Mouse (Mus musculus) ES-E14 (cell line): Measurements from ENCODE around the gene Myo6. TPM values are rescaled to one million over a fixed set of nuclear protein-coding genes. Genes with fewer than 3 reads are reported as not detected.

Experiments
- DNase-seq: peaks from one replicate; pipeline ENCODE4 v3.0.0-alpha.2; 2013; ENCODE audit warnings: low read depth, low spot score
- H3K27ac ChIP-seq: 2 replicates; pipeline ENCODE4 v1.5.1; 2012; ENCODE audit warnings: low read depth, mild to moderate bottlenecking, low read length, moderate library complexity, mixed read lengths; ENCODE audit not compliant: poor library complexity, insufficient read depth, severe bottlenecking
- H3K36me3 ChIP-seq: 2 replicates; pipeline ENCODE4 v1.6.1; 2012; ENCODE audit warnings: mild to moderate bottlenecking, low read length, moderate library complexity, mixed read lengths; ENCODE audit not compliant: control insufficient read depth, poor library complexity, insufficient read depth, severe bottlenecking
- H3K4me1 ChIP-seq, 2 experiments: fragments of 150-350 bp in 1 of 2; sonication (generic) in 1 of 2; 2 replicates each; pipeline ENCODE4 v1.6.1; 2012; ENCODE audit warnings: low read length in 2 of 2, mild to moderate bottlenecking in 1 of 2, mixed read lengths in 1 of 2; ENCODE audit not compliant: control insufficient read depth in 2 of 2, insufficient read depth in 2 of 2, poor library complexity in 1 of 2
- H3K4me3 ChIP-seq, 2 experiments: fragments of 150-350 bp in 1 of 2; sonication (generic) in 1 of 2; 2 replicates each; pipeline ENCODE4 v1.5.1; 2012; ENCODE audit warnings: low read length in 2 of 2, low read depth in 1 of 2, mild to moderate bottlenecking in 1 of 2, mixed read lengths in 1 of 2; ENCODE audit not compliant: insufficient read depth in 1 of 2, poor library complexity in 1 of 2, severe bottlenecking in 1 of 2
- H3K9ac ChIP-seq: 2 replicates; pipeline ENCODE4 v1.6.1; 2012; ENCODE audit warnings: low read depth, mild to moderate bottlenecking, low read length, mixed read lengths; ENCODE audit not compliant: poor library complexity, insufficient read depth, severe bottlenecking
- H3K9me3 ChIP-seq: fragments of 150-350 bp; sonication (generic); 2 replicates; pipeline ENCODE4 v1.6.1; 2012; ENCODE audit warnings: low read depth, mild to moderate bottlenecking, low read length; ENCODE audit not compliant: control insufficient read depth, insufficient read depth
- CHD2 ChIP-seq: IDR thresholded peaks from 2 replicates; pipeline ENCODE4 v1.6.1; 2014; ENCODE audit warnings: mild to moderate bottlenecking, low read depth, low read length, inconsistent platforms
- HCFC1 ChIP-seq: IDR thresholded peaks from 2 replicates; pipeline ENCODE4 v1.6.1; 2012; ENCODE audit warnings: low read length, inconsistent platforms, borderline replicate concordance; ENCODE audit not compliant: insufficient read depth
- MAFK ChIP-seq: IDR thresholded peaks from 2 replicates; pipeline ENCODE4 v1.6.1; 2014; ENCODE audit warnings: mild to moderate bottlenecking, low read depth, low read length, inconsistent platforms; ENCODE audit not compliant: insufficient read depth
- ZC3H11A ChIP-seq: IDR thresholded peaks from 2 replicates; pipeline ENCODE4 v1.6.1; 2012; ENCODE audit warnings: low read depth, mild to moderate bottlenecking, inconsistent platforms, low read length, borderline replicate concordance
- ZNF384 ChIP-seq: IDR thresholded peaks from 2 replicates; pipeline ENCODE4 v1.6.1; 2012; ENCODE audit warnings: low read depth, low read length, inconsistent platforms
- in situ Hi-C, 2 experiments: fragments of 600-800 bp; cut with MboI; formaldehyde crosslinking; loops; one replicate each; pipeline ENCODE4 v1.15.1; 2025; ENCODE audit warnings: low sequenced_read_pairs in 2 of 2, inconsistent platforms in 1 of 2; ENCODE audit not compliant: unreplicated experiment in 2 of 2
- total RNA-seq: library from RNA; depleted of rRNA; stranded (reverse); fragments of 300-350 nt; gene quantifications from 2 replicates; pipeline ENCODE4 v1.2.3, GENCODE M21; 2012; rRNA removed

Gene Myo6
- total RNA-seq, result 7.0 and 9.0 TPM in 2 replicates

DNA sequence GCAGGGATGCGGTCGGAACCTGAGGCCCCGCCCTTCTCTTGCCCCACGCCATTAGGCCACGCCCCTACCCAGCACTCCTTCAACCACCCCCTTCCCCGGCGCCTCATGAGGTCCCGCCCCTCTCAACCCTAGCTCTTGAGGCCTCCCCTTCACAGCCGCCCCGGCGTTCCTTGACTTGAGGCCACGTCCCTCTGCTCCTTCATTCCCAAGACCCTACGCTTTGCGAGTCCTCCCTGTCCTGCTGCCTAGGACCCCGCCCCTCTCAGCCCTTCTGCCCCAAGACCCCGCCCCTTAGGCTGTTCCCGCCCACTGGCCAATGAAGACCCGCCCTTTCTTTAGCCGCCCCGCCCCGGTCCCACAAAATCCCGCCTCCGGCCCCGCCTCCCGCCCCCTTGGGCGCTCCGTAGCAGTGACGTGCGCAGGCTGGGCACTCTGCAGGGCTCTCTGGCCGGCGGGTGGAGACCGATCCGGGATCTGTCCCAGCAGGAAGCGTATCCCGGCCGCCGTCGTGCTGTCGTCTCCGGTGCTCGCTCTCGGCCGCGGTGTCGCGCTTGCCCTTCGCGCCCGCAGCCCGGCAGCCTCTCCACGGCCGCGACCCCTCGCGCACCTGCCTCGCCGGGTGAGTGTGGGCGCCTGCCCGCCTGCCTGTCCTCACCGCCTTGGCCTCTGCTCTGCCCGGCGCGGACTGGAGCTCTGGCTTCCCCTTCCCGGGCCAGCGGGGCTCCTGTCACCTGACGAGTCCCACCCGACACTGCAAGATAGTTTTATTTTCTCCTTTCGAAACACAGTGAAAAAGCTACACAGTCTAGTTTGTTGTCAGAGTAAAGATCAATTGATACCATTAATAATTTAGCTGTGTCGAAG is at the start of gene Myo6:
TSS of gene Myo6 (plus strand) at position 421 of the 864 bp plus-strand sequence.
- DNase-seq, result peak; percentile 65
- peak within 1 kb of the TSS; percentile 80 to 98 for H3K4me3 ChIP-seq
- no peaks in the 10 kb centered on the region for H3K4me1 ChIP-seq
- in situ Hi-C loops, result no loop called here
- no peak within 1 kb of the TSS for H3K27ac ChIP-seq
- H3K36me3 ChIP-seq, result no peaks in the 10 kb centered on the region
- H3K9ac ChIP-seq, result peak within 1 kb of the TSS; percentile 91
- no peaks in the 10 kb centered on the region for H3K9me3 ChIP-seq
- TF ChIP-seq CHD2, result no peak
- no peak for TF ChIP-seq ZNF384
- TF ChIP-seq ZC3H11A, result no peak
- no peak for TF ChIP-seq MAFK
- no peak for TF ChIP-seq HCFC1

DNA sequence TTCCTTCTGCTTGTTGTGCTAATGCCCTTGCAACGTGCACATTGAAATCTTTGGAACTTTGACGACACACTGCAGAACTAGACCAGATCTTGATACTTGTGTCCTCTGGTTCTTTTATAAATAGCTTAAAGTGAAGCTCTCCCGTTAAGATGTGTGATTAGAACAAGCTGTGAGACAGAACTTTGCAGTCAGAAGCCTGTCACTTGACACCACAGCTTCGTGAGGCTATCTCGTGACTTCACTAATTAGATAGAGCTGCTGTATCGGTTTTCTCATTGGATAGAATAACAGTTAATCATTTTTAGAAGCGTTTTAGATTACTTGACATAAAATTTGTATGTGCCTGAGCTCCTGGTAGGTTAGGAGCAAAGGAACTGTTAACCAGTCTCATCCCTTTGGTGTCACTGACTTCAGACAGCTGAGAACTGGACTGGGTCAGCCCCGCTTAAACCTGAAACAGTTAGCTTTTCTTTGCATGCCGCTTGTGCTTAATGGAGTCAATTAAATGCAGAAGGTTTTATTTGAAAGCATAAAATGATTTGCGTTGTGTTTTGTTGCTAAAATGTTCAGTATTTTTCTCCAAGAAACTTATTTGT is 18.7 kb upstream of the Myo6 start:
- TF ChIP-seq MAFK (no peak), ZC3H11A (no peak), HCFC1 (no peak), CHD2 (no peak), ZNF384 (no peak)
- Histone ChIP-seq H3K4me1 (no peaks in the 10 kb centered on the region), H3K36me3 (peaks cover 10% of the 10 kb centered on the region), H3K4me3 (no peak overlapping the region), H3K27ac (no peak overlapping the region), H3K9ac (no peak overlapping the region), H3K9me3 (no peaks in the 10 kb centered on the region)
- in situ Hi-C loops, result no loop called here
- DNase-seq, result no peak

DNA sequence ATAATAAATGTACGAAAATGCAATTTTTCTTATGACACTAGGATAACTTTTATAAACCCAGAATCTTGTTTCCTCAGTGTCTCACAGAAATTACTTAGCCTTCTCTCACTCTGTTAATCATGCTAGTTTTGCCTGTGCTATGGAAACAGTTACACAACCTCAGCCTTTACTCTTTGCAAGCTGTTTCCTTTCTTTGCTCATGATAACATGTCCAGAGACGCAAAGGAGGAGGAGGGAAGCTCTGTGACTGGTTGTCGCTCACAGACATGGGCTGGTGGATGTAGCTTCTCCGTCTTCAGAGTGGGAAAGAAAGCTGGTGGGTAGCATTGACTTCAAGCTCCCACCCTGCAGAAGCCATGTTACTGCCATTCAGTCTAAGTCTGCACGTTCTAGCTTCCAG is 15.2 kb upstream of the Myo6 start:
- Histone ChIP-seq H3K4me3 (no peak overlapping the region), H3K36me3 (0 out of 2 replicates have a peak, but pooled peaks cover 2% of the 10 kb centered on the region), H3K9ac (no peak overlapping the region), H3K9me3 (no peaks in the 10 kb centered on the region), H3K27ac (no peak overlapping the region), H3K4me1 (no peaks in the 10 kb centered on the region)
- in situ Hi-C loops, result no loop called here
- TF ChIP-seq ZNF384 (no peak), ZC3H11A (no peak), MAFK (no peak), HCFC1 (no peak), CHD2 (no peak)
- DNase-seq, result no peak

DNA sequence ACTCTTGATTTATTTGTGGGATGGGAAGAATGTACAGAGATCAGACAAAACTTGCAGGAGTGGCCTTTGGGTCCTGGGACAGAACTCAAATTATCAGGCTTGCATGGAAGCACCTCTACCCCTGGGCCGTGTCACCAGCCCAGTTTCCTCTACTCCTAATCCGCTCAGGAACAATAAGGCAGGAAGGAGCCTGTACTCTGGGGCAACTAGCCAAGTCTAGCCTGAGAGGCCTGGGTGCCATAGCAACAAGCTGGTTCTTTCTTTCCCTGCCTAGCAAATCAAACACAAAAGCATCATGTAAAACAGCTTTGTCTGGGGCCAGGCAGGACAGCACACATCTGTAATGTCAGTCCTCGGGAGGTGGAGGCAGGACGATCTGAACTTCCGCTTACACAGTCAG is 9.6 kb upstream of the Myo6 start:
- H3K9me3 ChIP-seq, result no peaks in the 10 kb centered on the region
- in situ Hi-C loops, result no loop called here
- no peak for TF ChIP-seq MAFK
- TF ChIP-seq CHD2, result no peak
- no peak for TF ChIP-seq HCFC1
- no peak for TF ChIP-seq ZC3H11A
- TF ChIP-seq ZNF384, result no peak
- no peak overlapping the region for H3K9ac ChIP-seq
- no peaks in the 10 kb centered on the region for H3K36me3 ChIP-seq
- DNase-seq, result peak; percentile 11
- H3K4me1 ChIP-seq, result 0 out of 4 replicates have a peak, but pooled peaks cover 0 to 2% of the 10 kb centered on the region in 2 experiments
- no peak overlapping the region for H3K4me3 ChIP-seq
- H3K27ac ChIP-seq, result no peak overlapping the region
